Mouse (Mus musculus): ENCODE results near the gene Smyd3. TPM values are rescaled to one million over a fixed set of nuclear protein-coding genes. Genes with fewer than 3 reads are reported as not detected.

The Smyd3 gene
- polyA plus RNA-seq, 1 experiment: 40.2 TPM

- no peak overlapping the region for H3K27ac ChIP-seq (ENCODE audit: insufficient read depth, low read length)
- H3K27me3 ChIP-seq (ENCODE audit: control insufficient read depth, insufficient read depth, low read length, poor library complexity, severe bottlenecking): no peaks in the 10 kb centered on the region
- no peaks in the 10 kb centered on the region for H3K4me1 ChIP-seq (ENCODE audit: control insufficient read depth, insufficient read depth, low read length)
- TF ChIP-seq EP300 (IDR thresholded peaks at IDR 0.05; ENCODE audit: insufficient read depth, low read depth, low read length): no peak
- TF ChIP-seq POLR2A (IDR thresholded peaks at IDR 0.05; ENCODE audit: insufficient read depth, low read length): no peak
- TF ChIP-seq CTCF (IDR thresholded peaks at IDR 0.05; ENCODE audit: low read depth, low read length): no peak
- no peak overlapping the region for H3K4me3 ChIP-seq (ENCODE audit: low read depth, low read length)
- H3K9ac ChIP-seq (ENCODE audit: low read depth, poor library complexity, severe bottlenecking): no peak overlapping the region
- H3K36me3 ChIP-seq (ENCODE audit: control insufficient read depth, insufficient read depth, low read length, poor library complexity, severe bottlenecking): no peaks in the 10 kb centered on the region
- H3K9me3 ChIP-seq (replicated peaks; ENCODE audit: control insufficient read depth, insufficient read depth, low read length, poor library complexity, severe bottlenecking): no peaks in the 10 kb centered on the region
Measured at GRCm38 (mm10) chr1:178915056-178915455, 602.8 kb downstream of the Smyd3 start.

- TF ChIP-seq EP300 (IDR thresholded peaks at IDR 0.05; ENCODE audit: insufficient read depth, low read depth, low read length) (no peak), CTCF (IDR thresholded peaks at IDR 0.05; ENCODE audit: low read depth, low read length) (no peak), POLR2A (IDR thresholded peaks at IDR 0.05; ENCODE audit: insufficient read depth, low read length) (no peak)
- Histone ChIP-seq H3K9ac (ENCODE audit: low read depth, poor library complexity, severe bottlenecking) (no peak overlapping the region), H3K9me3 (replicated peaks; ENCODE audit: control insufficient read depth, insufficient read depth, low read length, poor library complexity, severe bottlenecking) (no peaks in the 10 kb centered on the region), H3K36me3 (ENCODE audit: control insufficient read depth, insufficient read depth, low read length, poor library complexity, severe bottlenecking) (no peaks in the 10 kb centered on the region), H3K27ac (ENCODE audit: insufficient read depth, low read length) (no peak overlapping the region), H3K4me1 (ENCODE audit: control insufficient read depth, insufficient read depth, low read length) (no peaks in the 10 kb centered on the region), H3K27me3 (ENCODE audit: control insufficient read depth, insufficient read depth, low read length, poor library complexity, severe bottlenecking) (no peaks in the 10 kb centered on the region), H3K4me3 (ENCODE audit: low read depth, low read length) (no peak overlapping the region)
Measured at GRCm38 (mm10) chr1:178912936-178913716, 604.7 kb downstream of the Smyd3 start.

DNA sequence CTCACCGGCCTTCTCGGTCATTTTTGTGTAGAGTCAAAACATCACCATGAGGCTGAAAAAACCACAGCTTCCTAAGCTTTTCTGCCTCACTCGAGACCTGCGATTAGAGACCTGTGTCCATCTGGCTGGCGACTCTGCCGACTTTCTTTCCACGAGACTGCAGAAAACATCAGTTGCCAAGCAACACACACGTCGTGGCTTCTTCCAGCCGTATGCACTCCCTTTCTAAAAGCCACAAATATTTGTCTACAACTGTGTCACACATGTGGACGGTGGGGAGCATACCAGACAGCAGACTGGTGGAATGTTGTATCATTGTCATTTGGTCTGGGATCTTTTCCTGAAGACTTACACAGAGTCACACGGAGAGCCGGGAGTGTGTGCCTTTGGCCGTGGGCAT, 606.9 kb downstream of the Smyd3 start:
- H3K36me3 ChIP-seq (ENCODE audit: control insufficient read depth, insufficient read depth, low read length, poor library complexity, severe bottlenecking): no peaks in the 10 kb centered on the region
- H3K9me3 ChIP-seq (replicated peaks; ENCODE audit: control insufficient read depth, insufficient read depth, low read length, poor library complexity, severe bottlenecking): no peaks in the 10 kb centered on the region
- TF ChIP-seq EP300 (IDR thresholded peaks at IDR 0.05; ENCODE audit: insufficient read depth, low read depth, low read length): no peak
- no peak for TF ChIP-seq POLR2A (IDR thresholded peaks at IDR 0.05; ENCODE audit: insufficient read depth, low read length)
- no peak overlapping the region for H3K9ac ChIP-seq (ENCODE audit: low read depth, poor library complexity, severe bottlenecking)
- H3K27ac ChIP-seq (ENCODE audit: insufficient read depth, low read length): no peak overlapping the region
- H3K4me1 ChIP-seq (ENCODE audit: control insufficient read depth, insufficient read depth, low read length): no peaks in the 10 kb centered on the region
- H3K4me3 ChIP-seq (ENCODE audit: low read depth, low read length): no peak overlapping the region
- H3K27me3 ChIP-seq (ENCODE audit: control insufficient read depth, insufficient read depth, low read length, poor library complexity, severe bottlenecking): no peaks in the 10 kb centered on the region

Other genes with a start within 250 kb of the Smyd3 start
- gene Tfb2m, start 28.2 kb upstream of the Smyd3 start, polyA plus RNA-seq (2011; ENCODE audit: insufficient read depth, insufficient read length, low read depth, missing spikeins): 23.1 and 26.5 TPM in 2 replicates
- 10.2 and 11.6 TPM in 2 replicates for gene Cnst, start 28.3 kb upstream of the Smyd3 start, polyA plus RNA-seq (2011; ENCODE audit: insufficient read depth, insufficient read length, low read depth, missing spikeins)
- gene Sccpdh, start 150.2 kb upstream of the Smyd3 start, polyA plus RNA-seq (2011; ENCODE audit: insufficient read depth, insufficient read length, low read depth, missing spikeins): 44.2 and 48.5 TPM in 2 replicates
- 0.79 TPM in 1 of 2 replicates, not detected in the other for gene Kif28, start 227.2 kb upstream of the Smyd3 start, polyA plus RNA-seq (2011; ENCODE audit: insufficient read depth, insufficient read length, low read depth, missing spikeins)